Mouse (Mus musculus) megakaryocyte-erythroid progenitor cell, adult 5-6 weeks (primary cell): Measurements from ENCODE around the gene Pde4d. TPM values are rescaled to one million over a fixed set of nuclear protein-coding genes. Genes with fewer than 3 reads are reported as not detected.

Experiments
- ATAC-seq: replicated peaks from 2 replicates; pipeline ENCODE4 v1.8.0; 2016; ENCODE audit warnings: mild to moderate bottlenecking, inconsistent platforms; ENCODE audit not compliant: severe bottlenecking, poor library complexity, low FRiP score, low TSS enrichment
- total RNA-seq, 2 experiments: library from RNA; stranded (forward) in 1 of 2; stranded (reverse) in 1 of 2; fragments of 200-1000, 215-1000 nt in 1 of 2; fragments of >200 nt in 1 of 2; fragmentation: Nextera tagmentation in 1 of 2; gene quantifications; 2 replicates each; pipeline ENCODE4 v1.2.3; 2014 to 2017

The Pde4d gene
- total RNA-seq (2014; fragmentation: Nextera tagmentation) = 73.0 and 108 TPM in 2 replicates
- total RNA-seq (2017) = 48.7 and 52.9 TPM in 2 replicates

DNA sequence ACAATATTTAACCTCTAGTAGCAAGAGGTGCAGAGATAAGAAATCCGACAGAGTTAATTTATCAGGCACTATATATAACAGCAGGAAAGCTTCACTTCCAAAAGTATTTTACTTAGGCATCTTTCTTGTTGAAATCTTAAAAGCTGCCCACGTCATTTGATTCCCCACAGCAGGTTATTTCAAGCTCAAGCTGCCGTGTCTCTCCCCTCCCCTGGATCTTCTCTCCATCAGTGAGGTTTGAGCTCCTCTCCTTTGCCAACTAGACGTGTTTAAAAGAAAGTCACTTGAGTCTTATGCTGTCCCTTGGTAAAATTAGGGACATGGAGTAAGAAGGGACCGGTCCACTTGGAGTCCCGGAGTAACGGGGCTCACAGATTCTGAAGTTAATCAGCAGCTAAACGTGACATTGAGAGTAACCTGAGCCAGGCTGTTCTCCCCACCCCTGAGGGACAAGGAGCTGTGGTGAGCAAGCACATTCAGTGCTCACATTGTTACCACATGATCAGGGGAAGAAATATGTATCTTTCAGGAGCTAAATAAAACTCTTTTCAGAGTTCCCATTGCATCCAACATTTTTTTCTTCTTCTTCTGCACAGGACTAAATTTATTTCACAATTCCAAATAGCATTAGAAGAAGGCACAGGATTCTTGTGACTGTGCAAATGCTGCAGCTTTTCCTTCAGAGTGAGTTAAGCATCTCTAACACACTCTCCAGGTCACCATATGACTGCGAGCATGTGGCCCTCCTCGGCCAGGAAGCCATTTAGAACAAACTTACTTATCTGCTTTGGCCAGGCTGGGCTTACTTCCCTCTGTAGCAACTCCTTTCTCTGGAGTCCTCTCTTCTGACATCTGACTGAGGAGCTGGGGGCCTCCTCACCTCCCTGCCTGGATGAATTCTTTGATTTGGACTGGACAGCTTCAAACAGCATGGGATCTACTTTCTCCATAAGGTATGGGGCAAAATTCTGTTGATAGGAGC is at the start of gene Pde4d:
Gene Pde4d, plus strand, starts transcription at position 833 of the 982 bp plus-strand sequence.
- ATAC-seq = peak; percentile 62

DNA sequence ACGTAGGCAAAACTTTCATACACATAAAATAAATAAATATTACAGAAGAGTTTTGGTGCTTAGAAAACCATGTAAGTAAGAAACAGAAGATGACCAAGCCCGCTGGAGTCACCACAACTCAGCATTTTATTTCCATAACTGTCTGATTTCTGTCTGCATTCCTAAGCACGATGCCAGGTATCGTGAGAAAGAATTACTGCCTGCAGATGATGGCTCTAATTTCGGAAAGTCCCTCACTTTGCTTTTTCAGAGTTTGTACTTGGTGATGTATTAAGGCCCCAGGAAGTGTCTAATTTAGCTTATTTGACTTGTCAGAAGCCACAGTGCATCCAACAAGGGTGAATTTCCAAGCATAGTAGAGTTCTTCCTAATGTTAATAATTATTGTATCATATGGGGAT is 46.6 kb upstream of the Pde4d start:
- no peak for ATAC-seq

GRCm38 (mm10) chr13:108404372-108404771 is 45.4 kb upstream of the Pde4d start:
- ATAC-seq = no peak

DNA sequence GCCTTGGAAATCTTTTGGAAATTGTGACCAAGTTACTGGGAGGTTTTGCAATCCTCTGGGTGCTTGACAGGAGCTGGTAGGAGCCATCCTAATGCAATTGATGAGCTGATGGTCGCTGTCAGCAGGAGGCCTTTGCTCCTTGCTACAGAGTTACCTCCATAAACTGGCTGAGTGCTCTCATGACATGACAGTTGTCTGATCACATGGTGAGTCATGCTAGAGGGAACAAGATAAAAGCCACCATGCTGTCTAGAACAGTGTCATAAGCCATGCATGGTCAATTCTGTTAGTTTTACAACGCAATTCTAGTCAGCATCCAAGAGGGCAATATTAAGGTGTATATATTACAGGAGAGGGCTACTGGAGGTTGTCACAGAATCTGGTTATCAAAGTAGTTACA is 34.3 kb upstream of the Pde4d start:
- no peak for ATAC-seq

GRCm38 (mm10) chr13:108418741-108419507 is 30.8 kb upstream of the Pde4d start:
- ATAC-seq = no peak

- ATAC-seq = no peak
Observed at GRCm38 (mm10) chr13:108426322-108426721, 23.4 kb upstream of the Pde4d start.

DNA sequence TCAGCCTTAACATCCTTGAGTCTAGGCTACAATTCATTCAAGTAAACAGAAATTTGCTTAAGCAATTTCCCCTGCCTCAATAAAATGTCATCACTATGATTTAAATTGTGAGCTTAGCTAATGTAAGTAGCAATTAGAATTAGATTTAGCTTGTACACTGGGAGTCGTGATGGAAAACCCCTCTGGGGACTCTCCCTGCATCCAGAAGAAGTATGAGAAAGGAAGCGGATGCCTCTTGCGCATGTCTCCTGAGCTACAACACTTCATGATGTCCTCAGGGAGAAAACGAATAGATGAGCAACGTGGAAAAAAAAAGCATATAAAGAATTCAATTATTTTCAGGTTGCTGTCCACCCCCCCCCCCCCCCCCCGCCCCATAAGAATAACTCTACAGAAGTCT is 20.9 kb upstream of the Pde4d start:
- ATAC-seq = no peak

DNA sequence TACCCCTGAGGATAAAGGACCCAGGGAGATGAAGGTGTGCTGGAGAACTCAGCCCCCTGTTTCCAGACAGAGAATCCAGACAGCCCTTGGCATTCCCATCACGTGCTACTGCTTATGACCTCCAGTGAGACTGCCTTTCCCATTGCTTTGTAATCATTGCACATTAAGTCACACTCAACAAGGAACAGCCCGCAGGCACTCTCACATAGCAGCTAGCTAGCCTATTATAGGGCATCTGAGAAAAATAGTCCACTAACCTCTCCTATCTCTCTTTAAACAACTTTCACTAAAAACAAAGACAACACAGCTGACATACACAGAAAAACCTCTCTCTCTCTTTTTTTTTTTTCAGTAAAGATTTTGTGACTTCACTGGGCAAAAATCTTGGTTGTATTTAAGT is 20.1 kb upstream of the Pde4d start:
- ATAC-seq = no peak

DNA sequence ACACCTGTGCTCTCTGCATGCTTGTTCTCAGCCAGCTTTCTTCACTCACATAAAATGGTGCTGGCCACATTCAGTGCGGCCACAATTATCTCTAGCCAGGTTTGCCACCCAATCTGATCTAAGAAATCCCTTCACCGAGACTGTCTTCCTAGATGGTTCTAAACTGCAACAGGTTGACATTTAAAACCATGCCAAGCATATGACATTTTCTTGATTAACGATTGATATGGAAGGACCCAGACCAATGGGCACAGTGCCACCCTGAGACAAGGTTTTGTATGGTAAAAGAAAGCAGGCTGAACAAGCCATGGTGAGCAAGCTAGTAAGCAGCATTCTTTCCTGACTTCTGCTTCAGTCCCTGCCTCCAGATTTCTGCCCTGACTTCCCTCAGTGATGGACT is 18.0 kb upstream of the Pde4d start:
- no peak for ATAC-seq

DNA sequence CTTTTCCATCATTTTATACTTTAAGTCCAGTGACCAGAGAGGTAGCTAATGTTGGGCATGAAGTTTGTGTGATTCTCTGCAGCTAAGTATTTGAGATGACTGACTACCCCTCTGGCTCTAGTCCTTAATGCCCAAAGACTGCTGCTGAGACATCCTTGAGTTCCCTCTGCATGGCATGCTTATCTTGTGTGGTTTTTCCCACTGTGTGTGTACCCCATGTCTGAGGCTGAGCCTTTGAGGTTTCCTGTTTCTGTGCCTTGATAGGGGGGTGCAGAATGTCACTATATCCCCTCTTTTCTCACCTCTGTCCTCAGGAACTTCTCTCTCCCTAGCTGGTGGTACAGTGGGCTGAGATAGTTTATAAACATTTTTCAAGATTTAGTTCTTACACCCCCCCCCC is 14.1 kb upstream of the Pde4d start:
- ATAC-seq = no peak

GRCm38 (mm10) chr13:108437424-108437823 is 12.3 kb upstream of the Pde4d start:
- ATAC-seq = no peak

GRCm38 (mm10) chr13:108439012-108439411 is 10.7 kb upstream of the Pde4d start:
- no peak for ATAC-seq

- ATAC-seq = no peak
Observed at GRCm38 (mm10) chr13:108448348-108448931, 1.3 kb upstream of the Pde4d start.

GRCm38 (mm10) chr13:108451122-108451521 is 1.4 kb downstream of the Pde4d start:
- ATAC-seq = no peak

- ATAC-seq = peak; percentile 88
Observed at GRCm38 (mm10) chr13:108453064-108453919, 3.5 kb downstream of the Pde4d start.

- no peak for ATAC-seq
Observed at GRCm38 (mm10) chr13:108462518-108462917, 12.8 kb downstream of the Pde4d start.

DNA sequence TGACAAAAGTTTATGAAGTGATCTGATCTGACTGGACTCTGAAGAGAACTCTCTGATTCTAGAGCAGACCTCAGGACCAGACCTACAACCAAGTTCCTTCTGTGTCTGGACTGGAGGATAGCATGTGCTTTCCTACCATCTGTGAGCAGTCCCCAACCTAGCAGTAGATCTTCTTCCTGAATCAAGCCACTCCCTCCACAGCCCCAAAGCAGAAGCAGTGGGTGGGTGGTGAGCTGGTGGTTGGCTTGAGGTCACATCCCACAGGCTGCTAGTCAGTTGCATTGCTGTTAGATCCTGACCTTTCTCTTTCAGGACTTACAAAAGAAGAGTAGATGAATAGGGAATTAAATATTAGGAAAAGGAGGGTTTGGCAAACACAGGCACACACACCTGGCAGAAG is 16.0 kb downstream of the Pde4d start:
- no peak for ATAC-seq

DNA sequence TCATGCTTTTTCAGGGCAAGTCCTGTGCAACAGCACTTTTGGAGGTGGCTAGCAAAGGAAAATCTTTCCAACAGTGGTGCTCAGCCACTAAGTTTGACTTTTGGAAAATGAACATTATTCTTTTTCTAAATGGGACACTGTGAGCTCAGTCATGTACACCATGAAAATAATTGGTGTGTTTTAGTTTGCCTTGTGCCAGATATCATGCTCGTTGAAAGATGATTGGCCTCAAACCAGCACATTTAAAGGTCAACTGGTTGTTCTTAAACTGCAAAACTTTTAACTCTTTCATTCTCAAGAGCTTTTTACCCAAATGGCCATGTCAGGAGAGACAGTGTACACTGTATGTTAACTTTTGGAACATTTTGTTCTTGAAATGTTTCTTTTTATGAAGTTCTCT is 17.3 kb downstream of the Pde4d start:
- ATAC-seq = no peak

- ATAC-seq = no peak
Observed at GRCm38 (mm10) chr13:108480451-108480850, 30.7 kb downstream of the Pde4d start.
